Mouse (Mus musculus) ES-E14 (cell line): ENCODE measurements around the gene Calm3.

ENCODE experiments used
- HCFC1 ChIP-seq: IDR thresholded peaks from 2 replicates; pipeline ENCODE4 v1.6.1; 2012; ENCODE audit warnings: low read length, inconsistent platforms, borderline replicate concordance; ENCODE audit not compliant: insufficient read depth
- ZC3H11A ChIP-seq: IDR thresholded peaks from 2 replicates; pipeline ENCODE4 v1.6.1; 2012; ENCODE audit warnings: low read depth, mild to moderate bottlenecking, inconsistent platforms, low read length, borderline replicate concordance

DNA sequence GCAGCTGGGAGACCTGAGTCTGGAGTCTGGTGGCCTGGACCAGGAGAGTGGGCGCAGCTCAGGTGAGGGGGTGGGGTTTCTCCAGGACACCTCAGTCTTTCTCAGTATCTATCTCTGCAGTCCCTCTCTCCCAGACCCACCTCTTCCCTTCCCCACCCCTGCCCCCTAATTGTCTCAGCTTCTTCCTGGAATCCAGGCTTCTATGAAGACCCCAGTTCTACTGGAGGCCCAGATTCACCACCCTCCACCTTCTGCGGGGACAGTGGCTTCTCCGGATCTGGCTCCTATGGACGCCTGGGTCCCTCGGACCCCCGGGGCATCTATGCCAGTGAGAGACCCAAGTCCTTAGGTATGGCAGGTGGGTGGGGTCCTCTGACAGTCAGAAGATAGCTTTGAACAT is 40.8 kb downstream of the Calm3 start:
- TF ChIP-seq HCFC1 (no peak), ZC3H11A (no peak)
